Mouse (Mus musculus) C2C12 (cell line): ENCODE measurements around the gene Hbb-y.

Source experiments
- MAX ChIP-seq: IDR thresholded peaks from one replicate; pipeline ENCODE4 v1.6.1; 2011; ENCODE audit warnings: mild to moderate bottlenecking, control low read depth
- USF1 ChIP-seq: IDR thresholded peaks from one replicate; pipeline ENCODE4 v1.6.1; 2011; ENCODE audit warnings: low read depth, mild to moderate bottlenecking, control low read depth, moderate library complexity

GRCm38 (mm10) chr7:103870667-103871066 is 17.7 kb upstream of the Hbb-y start:
- TF ChIP-seq USF1 (no peak), MAX (no peak)
